ENCODE assay signal across 8 mouse cellular contexts in the genomic region with DNA sequence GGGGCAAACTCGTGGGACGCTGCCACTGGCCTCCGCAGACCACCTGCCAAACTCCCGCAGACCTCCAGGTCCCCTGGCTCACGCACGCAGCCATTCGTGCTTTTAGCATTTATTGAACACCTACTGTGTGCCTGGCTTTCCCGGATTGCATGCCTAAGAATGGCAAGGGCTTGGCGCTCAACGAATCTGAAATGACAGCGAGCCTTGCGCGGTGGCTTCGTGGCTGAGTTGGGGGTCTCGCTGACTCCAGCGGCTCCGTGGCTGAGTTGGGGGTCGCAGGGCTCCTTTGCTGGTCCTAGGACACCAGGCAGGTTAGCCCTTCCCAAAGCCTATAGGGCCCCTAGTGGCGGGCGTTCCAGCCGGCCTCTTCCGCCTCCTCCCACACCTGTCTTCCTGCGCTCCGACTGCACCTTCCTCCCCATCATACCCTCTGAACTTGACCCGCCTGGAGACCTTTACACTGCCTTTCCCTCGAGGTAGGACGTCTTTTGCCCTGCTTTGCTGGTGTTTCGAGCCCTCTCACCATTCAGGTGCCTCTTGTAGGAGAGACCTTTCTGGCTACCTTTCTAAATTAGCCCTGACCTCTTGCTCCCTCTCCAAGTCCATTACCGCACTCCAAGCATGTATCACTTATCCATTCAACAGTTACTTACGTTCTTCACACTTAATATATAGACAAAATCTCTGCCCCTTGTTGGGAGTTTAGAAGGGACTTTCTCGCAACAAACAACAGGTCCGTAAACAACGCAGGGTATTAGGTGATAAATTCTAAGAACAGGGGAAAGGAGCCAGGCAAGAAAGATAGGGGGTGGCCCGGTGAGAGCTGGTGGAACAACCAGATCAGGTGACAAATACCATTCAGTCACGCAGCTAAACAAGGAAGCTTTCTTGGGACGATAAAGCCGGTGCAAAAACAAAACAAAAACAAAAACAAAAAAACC. TPM values are rescaled to one million over a fixed set of nuclear protein-coding genes. Genes with fewer than 3 reads are reported as not detected.
DNase-seq lines count a peak whose midpoint lies in the region; ATAC-seq lines count a peak whose summit lies in the region.

No protein-coding gene starts in this region.

- no peaks in the 10 kb centered on the region for H3K36me3 ChIP-seq in forebrain, embryonic 12.5 days (replicated peaks)
- no peaks in the 10 kb centered on the region for H3K36me3 ChIP-seq in intestine, embryonic 16.5 days (ENCODE audit: control insufficient read depth, insufficient read depth, low read length)
- H3K36me3 ChIP-seq in liver, embryonic 16.5 days (ENCODE audit: control insufficient read depth, insufficient read depth): no peaks in the 10 kb centered on the region
- H3K36me3 ChIP-seq in neural tube, embryonic 13.5 days: no peaks in the 10 kb centered on the region

- H3K27me3 ChIP-seq in forebrain, embryonic 12.5 days: peaks cover 57% of the 10 kb centered on the region
- no peaks in the 10 kb centered on the region for H3K27me3 ChIP-seq in intestine, embryonic 16.5 days (replicated peaks; ENCODE audit: control insufficient read depth, insufficient read depth, low read length)
- peaks cover 39% of the 10 kb centered on the region for H3K27me3 ChIP-seq in liver, embryonic 16.5 days (ENCODE audit: control insufficient read depth, insufficient read depth, low read depth, low read length)
- peaks cover 40% of the 10 kb centered on the region for H3K27me3 ChIP-seq in neural tube, embryonic 13.5 days

- H3K9me3 ChIP-seq in forebrain, embryonic 12.5 days: no peaks in the 10 kb centered on the region
- no peaks in the 10 kb centered on the region for H3K9me3 ChIP-seq in intestine, embryonic 16.5 days (ENCODE audit: control insufficient read depth, low read length)
- no peaks in the 10 kb centered on the region for H3K9me3 ChIP-seq in liver, embryonic 16.5 days (replicated peaks; ENCODE audit: control insufficient read depth, low read length)
- no peaks in the 10 kb centered on the region for H3K9me3 ChIP-seq in neural tube, embryonic 13.5 days

- H3K4me3 ChIP-seq in forebrain, embryonic 12.5 days (replicated peaks): peak overlapping the region; percentile 80
- peak overlapping the region; percentile 93 for H3K4me3 ChIP-seq in intestine, embryonic 16.5 days (ENCODE audit: low read length)
- peak overlapping the region; percentile 63 for H3K4me3 ChIP-seq in liver, embryonic 16.5 days (ENCODE audit: low read depth, low read length)
- H3K4me3 ChIP-seq in neural tube, embryonic 13.5 days: peak overlapping the region; percentile 75

- H3K4me2 ChIP-seq in forebrain, embryonic 12.5 days: peak overlapping the region; percentile 95
- peak overlapping the region; percentile 84 for H3K4me2 ChIP-seq in intestine, embryonic 16.5 days (ENCODE audit: low read depth, low read length)
- H3K4me2 ChIP-seq in liver, embryonic 16.5 days (ENCODE audit: low read depth, low read length): peak overlapping the region; percentile 68
- H3K4me2 ChIP-seq in neural tube, embryonic 13.5 days: peak overlapping the region; percentile 91

- H3K4me1 ChIP-seq in forebrain, embryonic 12.5 days: peaks cover 25% of the 10 kb centered on the region
- H3K4me1 ChIP-seq in intestine, embryonic 16.5 days (ENCODE audit: control insufficient read depth, insufficient read depth, low read length): peaks cover 18% of the 10 kb centered on the region
- no peaks in the 10 kb centered on the region; the same call in 1 of the 2 replicates for H3K4me1 ChIP-seq in liver, embryonic 16.5 days (ENCODE audit: control insufficient read depth, low read depth, low read length)
- peaks cover 52% of the 10 kb centered on the region for H3K4me1 ChIP-seq in neural tube, embryonic 13.5 days (replicated peaks)

- H3K27ac ChIP-seq in forebrain, embryonic 12.5 days: no peak overlapping the region
- H3K27ac ChIP-seq in intestine, embryonic 16.5 days (ENCODE audit: low read length): peak overlapping the region; percentile 90
- no peak overlapping the region for H3K27ac ChIP-seq in liver, embryonic 16.5 days (ENCODE audit: low read length)
- peak overlapping the region; percentile 65 for H3K27ac ChIP-seq in neural tube, embryonic 13.5 days (replicated peaks)

- peak overlapping the region; percentile 78 for H3K9ac ChIP-seq in forebrain, embryonic 12.5 days
- H3K9ac ChIP-seq in intestine, embryonic 16.5 days (ENCODE audit: low read depth, low read length): peak overlapping the region; percentile 93
- peak overlapping the region; percentile 57; the same call in 1 of the 2 replicates for H3K9ac ChIP-seq in liver, embryonic 16.5 days (ENCODE audit: low read depth, low read length)
- H3K9ac ChIP-seq in neural tube, embryonic 13.5 days: peak overlapping the region; percentile 83

- ATAC-seq in forebrain, embryonic 12.5 days (ENCODE audit: low FRiP score): no peak
- peak; percentile 67 for ATAC-seq in intestine, embryonic 16.5 days
- 0 out of 2 replicates have a peak, but pooled peaks have one; percentile 47 for ATAC-seq in liver, embryonic 16.5 days (ENCODE audit: low read depth)
- no peak for ATAC-seq in neural tube, embryonic 13.5 days (ENCODE audit: low read depth)

- WGBS in forebrain, embryonic 12.5 days: under 1% methylated on average over 34 of the region's 37 CpGs
- 1% methylated on average over 37 of the region's 37 CpGs for WGBS in intestine, embryonic 16.5 days
- 2% methylated on average over 37 of the region's 37 CpGs for WGBS in liver, embryonic 16.5 days (ENCODE audit: insufficient replicate concordance)
- WGBS in neural tube, embryonic 13.5 days: under 1% methylated on average over 37 of the region's 37 CpGs

- DNase-seq in heart, adult 11 months: peak; percentile 94
- DNase-seq in heart, postnatal 10 days: no peak
- peak; percentile 6 for DNase-seq in T-cell, adult 2 months (ENCODE audit: low spot score)
- no peak for DNase-seq in Muller cell, postnatal 12 days (ENCODE audit: inconsistent ontology term)

- intact Hi-C loops in heart, postnatal 10 days (cut with DNase I): loop anchor here (2.0 to 5.0 kb wide), 2 partner anchors 20 to 33 kb away; no protein-coding TSS in a partner anchor

RNA-seq across cellular contexts. Expression of a gene that starts 0.9 kb away (rescaled TPM):
- total RNA-seq in heart, postnatal 10 days (2021): 10 to 100 TPM; 25.2 to 26.1 TPM
- 1.7 and 2.4 TPM in 2 replicates for polyA plus RNA-seq in forebrain, embryonic 12.5 days (2016; fragmentation: Nextera tagmentation; extraction: Ambion mirVana)
- 8.5 and 10.1 TPM in 2 replicates for polyA plus RNA-seq in intestine, embryonic 16.5 days (2015; fragmentation: Nextera tagmentation; extraction: Ambion mirVana)
- 1.0 and 1.1 TPM in 2 replicates for polyA plus RNA-seq in liver, embryonic 16.5 days (2015; fragmentation: Nextera tagmentation; extraction: Ambion mirVana)
- 6.9 and 7.7 TPM in 2 replicates for polyA plus RNA-seq in neural tube, embryonic 13.5 days (2015; fragmentation: Nextera tagmentation; extraction: Ambion mirVana)

Comparison
In these comparisons a context has a peak if more than half of its experiments do, and no peak if none do; other contexts are left out.
1. DNase-seq: peak in heart, adult 11 months (single experiment) and T-cell, adult 2 months (single experiment); none in heart, postnatal 10 days (0 of 2) and Muller cell, postnatal 12 days (single experiment).
2. ATAC-seq: peak in intestine, embryonic 16.5 days (single experiment) and liver, embryonic 16.5 days (single experiment); none in forebrain, embryonic 12.5 days (single experiment) and neural tube, embryonic 13.5 days (single experiment).
3. H3K27ac ChIP-seq: peak in intestine, embryonic 16.5 days (single experiment) and neural tube, embryonic 13.5 days (single experiment); none in forebrain, embryonic 12.5 days (single experiment) and liver, embryonic 16.5 days (single experiment).
4. Peak in every context shown above with its lines, with median percentiles within 50 percentile points of each other: H3K4me2 ChIP-seq, H3K4me3 ChIP-seq and H3K9ac ChIP-seq.